Mouse (Mus musculus) liver, adult 2 months (tissue): ENCODE results near the gene Tlcd2.

Experiments used
- CTCF ChIP-seq: fragments of 200-500 bp; IDR thresholded peaks from 2 replicates; pipeline ENCODE4 v1.5.1; 2011; ENCODE audit warnings: low read depth, low read length, control low read depth
- POLR2A ChIP-seq: fragments of 200-500 bp; IDR thresholded peaks from 2 replicates; pipeline ENCODE4 v1.6.1; 2011; ENCODE audit warnings: low read length, control low read depth; ENCODE audit not compliant: insufficient read depth; ENCODE audit errors: extremely low read depth

DNA sequence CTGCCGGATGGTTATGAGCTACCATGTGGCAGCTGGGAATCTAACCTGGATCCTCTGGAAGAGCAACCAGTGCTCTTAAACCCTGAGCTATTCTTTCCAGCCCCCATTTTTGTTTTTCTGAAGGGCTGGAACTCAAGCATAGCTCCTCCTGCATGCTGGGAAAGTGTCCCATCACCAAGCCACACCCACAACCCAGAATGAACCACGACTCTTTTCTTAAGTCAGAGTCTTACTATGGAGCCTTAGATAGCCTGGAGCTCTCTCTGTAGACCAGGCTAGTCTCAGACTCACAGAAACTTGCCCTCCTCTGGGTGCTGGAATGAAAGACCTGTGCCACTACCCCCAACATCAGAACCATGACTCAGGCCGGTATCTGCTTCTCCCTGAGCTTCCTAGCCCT lies 12.9 kb upstream of the Tlcd2 start:
- TF ChIP-seq CTCF (no peak), POLR2A (no peak)
